Mouse (Mus musculus) fat pad, adult 2 months (tissue): ENCODE data around the gene Loxl1.
"Not testable (repeated sequence)": the region's sequence is repeated elsewhere in the genome, so short reads cannot be mapped to it uniquely, and the experiment has no call there.

Source experiments
- DNase-seq: peaks from one replicate; pipeline ENCODE4 v3.0.0-alpha.2; 2011; ENCODE audit warnings: low read depth, low spot score; ENCODE audit errors: extremely low read depth

Gene Loxl1

GRCm38 (mm10) chr9:58278821-58279723, 33.9 kb downstream of the Loxl1 start:
- DNase-seq, result no peak

GRCm38 (mm10) chr9:58278313-58278712, 34.7 kb downstream of the Loxl1 start:
- DNase-seq, result no peak

DNA sequence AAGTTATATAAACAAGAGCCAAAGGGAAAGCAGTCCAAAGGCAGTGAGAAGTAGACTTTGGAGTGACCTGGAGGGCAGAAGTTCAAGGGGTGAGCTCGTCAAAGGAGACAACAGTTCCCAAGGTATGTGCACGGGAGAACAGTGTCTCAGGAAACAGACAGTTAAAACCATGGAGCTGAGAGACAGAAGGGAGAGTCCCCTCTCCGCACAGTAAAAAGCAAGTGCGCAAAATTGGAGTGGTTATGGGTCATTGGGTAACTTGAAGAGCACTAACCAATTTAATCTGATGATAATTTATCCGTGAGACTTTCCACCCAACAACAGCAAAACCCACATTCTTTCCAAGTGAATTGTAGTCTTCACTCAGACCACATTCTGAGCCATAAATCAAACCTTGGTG, 36.6 kb downstream of the Loxl1 start:
- DNase-seq, result no peak

- DNase-seq, result no peak
Observed at GRCm38 (mm10) chr9:58275797-58276196, 37.2 kb downstream of the Loxl1 start.

GRCm38 (mm10) chr9:58275115-58275774, 37.7 kb downstream of the Loxl1 start:
- peak; percentile 56 for DNase-seq

DNA sequence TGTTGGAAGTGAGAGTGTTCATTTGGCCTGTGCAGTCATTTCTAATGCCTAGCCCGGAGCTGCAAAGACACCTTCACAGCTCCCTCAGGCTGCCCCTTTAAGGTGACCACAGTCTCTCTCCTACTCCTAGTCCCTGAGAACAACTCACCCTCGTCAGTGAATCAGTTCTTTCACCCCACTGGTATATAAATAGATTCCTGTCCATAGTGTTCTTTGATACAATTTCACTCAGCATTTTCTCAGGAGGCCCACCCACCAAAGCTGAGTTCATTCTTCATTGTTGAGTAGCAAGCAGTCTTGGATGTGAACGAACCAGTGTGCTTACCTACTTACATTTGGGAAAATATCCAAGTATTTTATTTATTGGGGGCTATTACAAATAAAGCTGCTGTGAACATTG, 38.4 kb downstream of the Loxl1 start:
- DNase-seq, result no peak

GRCm38 (mm10) chr9:58274101-58274604, 38.8 kb downstream of the Loxl1 start:
- DNase-seq, result no peak

DNA sequence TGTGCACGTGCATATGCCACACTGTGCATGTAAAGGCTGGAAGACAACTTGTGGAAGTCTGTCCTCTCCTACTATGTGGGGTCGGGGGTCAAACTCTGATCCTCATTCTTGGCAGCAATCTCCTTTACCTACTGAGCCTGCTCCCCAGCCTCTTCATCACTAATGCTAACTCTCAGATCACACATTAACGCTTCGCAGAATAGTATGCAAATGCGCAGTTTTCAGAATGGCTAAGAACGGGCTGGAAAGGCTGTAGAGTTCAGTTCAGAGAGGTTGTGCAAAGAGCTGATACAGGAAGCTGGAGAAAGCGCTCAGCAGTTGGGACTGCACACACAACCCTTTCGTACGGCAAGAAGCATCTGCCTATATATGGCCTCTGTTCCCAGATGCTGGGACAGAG, 40.1 kb downstream of the Loxl1 start:
- DNase-seq, result no peak

- no peak for DNase-seq
Observed at GRCm38 (mm10) chr9:58272068-58272541, 40.9 kb downstream of the Loxl1 start.

GRCm38 (mm10) chr9:58271551-58271950, 41.4 kb downstream of the Loxl1 start:
- DNase-seq, result not testable (repeated sequence)

- DNase-seq, result no peak
Observed at GRCm38 (mm10) chr9:58271109-58271508, 41.9 kb downstream of the Loxl1 start.

- DNase-seq, result no peak
Observed at GRCm38 (mm10) chr9:58270081-58270480, 42.9 kb downstream of the Loxl1 start.

DNA sequence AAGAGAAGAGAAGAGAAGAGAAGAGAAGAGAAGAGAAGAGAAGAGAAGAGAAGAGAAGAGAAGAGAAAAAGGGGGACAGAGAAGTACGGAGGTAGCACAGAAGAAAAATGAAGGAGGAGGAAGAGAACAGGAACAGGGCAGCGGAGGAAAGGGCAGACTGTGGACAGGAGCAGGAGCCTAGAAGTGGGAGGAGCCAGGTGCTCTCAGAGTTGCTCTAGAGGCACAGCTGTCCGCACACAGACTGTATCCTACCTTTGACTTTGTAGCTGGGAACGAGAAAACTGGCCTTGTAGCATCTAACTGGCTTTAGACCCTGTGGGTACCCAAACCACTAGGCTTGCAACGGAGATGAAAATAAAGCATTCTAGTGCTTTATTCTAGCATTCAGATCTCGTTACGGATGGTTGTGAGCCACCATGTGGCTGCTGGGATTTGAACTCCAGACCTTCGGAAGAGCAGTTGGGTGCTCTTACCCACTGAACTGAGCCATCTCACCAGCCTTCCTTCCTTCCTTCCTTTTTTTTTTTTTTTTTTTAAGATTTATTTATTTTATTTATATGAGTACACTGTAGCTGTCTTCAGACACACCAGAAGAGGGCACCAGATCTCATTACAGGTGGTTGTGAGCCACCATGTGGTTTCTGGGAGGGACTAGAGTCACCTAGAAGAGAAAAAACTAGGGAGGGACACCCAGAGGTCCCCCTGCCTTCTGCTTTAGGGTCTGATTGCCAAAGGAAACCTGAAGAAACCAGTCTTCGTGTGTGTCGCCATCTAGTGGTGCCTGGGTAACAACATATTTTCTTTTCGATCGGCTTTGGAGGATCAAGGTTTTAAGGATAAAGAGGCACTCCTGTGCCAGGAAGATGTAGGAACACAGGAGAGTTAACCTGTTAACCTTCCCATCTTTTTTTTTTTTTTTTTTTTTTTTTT, 44.3 kb downstream of the Loxl1 start:
- DNase-seq, result no peak

DNA sequence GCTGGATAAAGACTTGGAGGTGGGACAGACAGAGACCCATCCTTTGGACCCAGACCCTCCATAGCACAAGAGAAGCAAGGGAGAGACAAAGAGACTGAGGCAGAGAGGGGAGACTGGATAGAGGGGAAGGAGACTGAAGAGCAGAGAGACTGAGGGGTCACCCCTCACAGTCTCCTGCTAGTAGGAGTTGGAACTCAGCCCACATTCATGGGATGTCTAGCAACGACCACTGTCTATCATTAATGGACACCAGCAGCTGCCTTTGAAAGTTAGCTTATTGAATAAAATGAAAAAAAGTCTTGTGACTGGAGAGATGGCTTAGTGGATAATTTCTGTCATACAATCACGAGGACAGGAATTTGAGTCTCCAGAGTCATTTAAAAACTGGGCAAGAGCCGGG, 45.9 kb downstream of the Loxl1 start:
- no peak for DNase-seq

DNA sequence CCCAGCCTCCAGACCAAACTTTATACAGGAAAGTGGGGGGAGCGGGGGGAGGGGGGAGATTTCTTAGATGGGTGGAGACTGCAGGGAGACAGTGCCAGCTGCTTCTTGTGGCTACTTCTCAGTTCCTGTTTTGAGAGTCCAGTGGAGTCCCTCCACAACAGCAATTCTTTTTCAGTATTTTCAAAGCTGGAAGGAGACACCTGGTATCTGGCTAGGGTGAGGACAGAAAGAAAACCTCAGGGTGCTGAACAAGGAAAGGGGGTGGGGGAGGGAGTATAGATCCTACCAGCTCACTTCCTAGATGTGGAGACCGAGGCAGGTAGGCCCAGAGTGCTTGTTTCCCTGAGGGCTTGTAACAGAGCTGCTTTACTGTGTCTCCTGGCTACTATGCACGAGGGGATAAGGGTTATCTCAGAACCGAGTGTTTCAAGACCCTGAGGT, 46.4 kb downstream of the Loxl1 start:
- no peak for DNase-seq

GRCm38 (mm10) chr9:58265368-58265767, 47.6 kb downstream of the Loxl1 start:
- no peak for DNase-seq

DNA sequence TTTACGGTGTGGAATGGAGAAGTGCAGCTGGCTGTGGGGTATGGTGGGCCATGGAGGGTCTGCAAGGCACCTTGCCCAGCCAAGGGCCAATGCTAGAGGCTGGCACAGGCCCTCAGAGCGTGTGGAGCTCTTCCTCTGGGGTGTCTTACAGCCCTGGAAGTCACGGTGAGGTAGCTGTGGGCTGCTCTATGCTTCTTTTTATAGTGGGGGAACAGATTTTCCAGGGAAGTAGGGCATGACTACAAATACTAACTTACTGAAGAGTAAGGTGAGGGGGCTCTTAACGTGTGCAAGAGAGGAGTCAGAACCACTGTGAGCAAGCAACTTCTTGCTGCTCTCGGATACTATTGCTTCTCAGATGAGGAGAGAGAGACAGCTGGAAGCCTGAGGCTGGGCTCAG, 50.5 kb downstream of the Loxl1 start:
- no peak for DNase-seq

GRCm38 (mm10) chr9:58255704-58256685, 57.0 kb downstream of the Loxl1 start:
- no peak for DNase-seq

GRCm38 (mm10) chr9:58255105-58255504, 57.9 kb downstream of the Loxl1 start:
- DNase-seq, result no peak

- not testable (repeated sequence) for DNase-seq
Observed at GRCm38 (mm10) chr9:58253805-58254122, 59.2 kb downstream of the Loxl1 start.
